Mouse (Mus musculus) liver, postnatal 0 days (tissue): ENCODE measurements around the gene Ccdc74a.

Source experiments
- CTCF ChIP-seq: sonication (generic); IDR thresholded peaks from 2 replicates; pipeline ENCODE4 v1.5.1; 2016; ENCODE audit warnings: antibody characterized with exemption, low read depth
- EP300 ChIP-seq: IDR thresholded peaks from 2 replicates; pipeline ENCODE4 v1.6.1; 2016; ENCODE audit warnings: antibody characterized with exemption, low read depth, mild to moderate bottlenecking

DNA sequence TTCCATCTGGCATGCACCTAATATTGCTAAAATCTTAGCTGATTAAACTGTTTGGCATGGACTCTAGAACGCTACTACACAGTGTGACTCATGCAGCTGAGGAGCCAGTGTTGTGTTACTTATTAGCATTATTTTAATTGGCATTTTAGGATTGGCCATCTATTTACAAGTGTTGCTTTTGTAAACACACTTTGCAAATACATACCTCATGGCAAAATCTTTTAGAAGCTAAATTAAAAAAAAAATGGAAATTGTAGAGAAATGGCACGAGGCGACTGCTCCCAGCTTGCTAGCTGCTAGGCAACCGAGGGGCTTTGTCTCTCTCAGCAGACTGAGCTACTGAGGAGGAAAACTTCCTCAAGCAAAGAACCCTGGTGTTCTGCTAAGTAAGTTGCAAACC is 41.3 kb upstream of the Ccdc74a start:
- TF ChIP-seq CTCF, result no peak
- no peak for TF ChIP-seq EP300
